Mouse (Mus musculus) bone marrow macrophage, adult 2 months (primary cell): ENCODE measurements at regions not wholly inside any gene's neighbourhood (a gene's known extent, or its start where the extent isn't known, plus 50 kb on each side); places are given as distances from the start of the nearest gene placed in this dataset.

Experiments used
- CTCF ChIP-seq: IDR thresholded peaks from 2 replicates; pipeline ENCODE4 v1.5.1; 2012; ENCODE audit warnings: low read depth, mild to moderate bottlenecking, low read length, moderate library complexity
- POLR2A ChIP-seq: IDR thresholded peaks from 2 replicates; pipeline ENCODE4 v1.6.1; 2012; ENCODE audit warnings: mild to moderate bottlenecking, low read depth, low read length, borderline replicate concordance

DNA sequence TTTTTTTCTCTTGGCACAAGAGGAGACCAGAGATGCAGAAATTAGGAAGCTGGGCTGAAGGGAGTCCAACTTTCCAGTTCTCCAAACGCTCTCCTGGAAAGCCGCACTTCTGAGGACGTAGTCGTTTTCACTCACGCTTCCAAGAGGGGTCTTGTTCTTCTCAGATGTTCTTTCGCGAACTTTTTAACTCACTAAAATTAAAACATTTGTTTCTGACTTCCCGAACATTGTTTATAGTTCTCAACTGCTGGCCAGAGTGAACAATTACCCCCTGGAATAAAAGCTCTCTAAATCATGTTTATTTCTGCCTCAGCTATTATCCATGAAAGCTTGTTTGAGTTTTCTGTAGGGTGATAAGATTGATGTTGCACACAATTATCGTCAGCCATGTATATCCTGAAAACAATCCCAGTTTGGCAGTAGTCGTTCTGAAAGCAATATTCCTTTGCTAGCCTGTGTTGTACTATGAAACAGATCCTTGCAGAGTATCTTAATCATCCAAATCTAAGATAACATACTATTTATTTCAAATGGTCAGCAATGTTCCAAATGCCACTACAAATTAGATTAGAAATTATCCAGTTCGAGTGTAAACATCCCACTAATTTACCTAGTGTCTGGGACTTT, 82.3 kb downstream of the Icos start:
- TF ChIP-seq CTCF (no peak), POLR2A (no peak)
